Mouse (Mus musculus) midbrain, embryonic 12.5 days (tissue): Measurements from ENCODE around the gene Rnf166. TPM values are rescaled to one million over a fixed set of nuclear protein-coding genes. Genes with fewer than 3 reads are reported as not detected.

Source experiments
- ATAC-seq: fragments of 200-750 bp; cut with Nextera tagmentation; 2 replicates; pipeline ENCODE4 v1.8.0; 2017; ENCODE audit warnings: low read depth, moderate TSS enrichment, moderate library complexity; ENCODE audit not compliant: low FRiP score
- H3K27ac ChIP-seq: fragments of 300-500 bp; sonication (generic); replicated peaks from 2 replicates; pipeline ENCODE4 v1.5.1; 2016; ENCODE audit warnings: mild to moderate bottlenecking
- H3K27me3 ChIP-seq: fragments of 300-500 bp; sonication (generic); 2 replicates; pipeline ENCODE4 v1.6.1; 2016; ENCODE audit warnings: mild to moderate bottlenecking
- H3K36me3 ChIP-seq: fragments of 300-500 bp; sonication (generic); 2 replicates; pipeline ENCODE4 v1.6.1; 2016
- H3K4me1 ChIP-seq: fragments of 300-500 bp; sonication (generic); 2 replicates; pipeline ENCODE4 v1.6.1; 2016
- H3K4me2 ChIP-seq: fragments of 300-500 bp; sonication (generic); replicated peaks from 2 replicates; pipeline ENCODE4 v1.6.1; 2016; ENCODE audit warnings: mild to moderate bottlenecking, moderate library complexity
- H3K4me3 ChIP-seq: fragments of 300-500 bp; sonication (generic); 2 replicates; pipeline ENCODE4 v1.5.1; 2016; ENCODE audit warnings: mild to moderate bottlenecking
- H3K9ac ChIP-seq: fragments of 300-500 bp; sonication (generic); replicated peaks from 2 replicates; pipeline ENCODE4 v1.6.1; 2016; ENCODE audit warnings: mild to moderate bottlenecking, moderate library complexity
- H3K9me3 ChIP-seq: fragments of 300-500 bp; sonication (generic); 2 replicates; pipeline ENCODE4 v1.6.1; 2016; ENCODE audit warnings: mild to moderate bottlenecking
- WGBS: fragments of 180-500 bp; shearing (Covaris S2); methylation state at CpG from one replicate; pipeline ENCODE4 v1.1.7; 2016; 5-methylcytosine and 5-hydroxymethylcytosine counted together
- polyA plus RNA-seq: library from polyadenylated mRNA; unstranded; fragments of >200 nt; fragmentation: Nextera tagmentation; extraction: Ambion mirVana; gene quantifications from 2 replicates; pipeline ENCODE4 v1.2.1, GENCODE M21; 2016

Gene Rnf166
- polyA plus RNA-seq, 1 experiment from 2014 or later, result 37.7 TPM

GRCm38 (mm10) chr8:122464985-122465384 lies 10.9 kb downstream of the Rnf166 start:
- Histone ChIP-seq H3K27me3 (peaks cover 33% of the 10 kb centered on the region), H3K4me3 (no peak overlapping the region), H3K9ac (no peak overlapping the region), H3K4me1 (peaks cover 10% of the 10 kb centered on the region), H3K27ac (no peak overlapping the region), H3K4me2 (no peak overlapping the region), H3K36me3 (peaks cover 44% of the 10 kb centered on the region), H3K9me3 (no peaks in the 10 kb centered on the region)
- 73% methylated on average over 7 of the region's 7 CpGs for WGBS
- no peak for ATAC-seq

GRCm38 (mm10) chr8:122463651-122464640 lies 11.9 kb downstream of the Rnf166 start:
- ATAC-seq, result no peak
- Histone ChIP-seq H3K9ac (no peak overlapping the region), H3K36me3 (peaks cover 34% of the 10 kb centered on the region), H3K27ac (no peak overlapping the region), H3K4me2 (no peak overlapping the region), H3K4me1 (peaks cover 11% of the 10 kb centered on the region), H3K27me3 (peaks cover 43% of the 10 kb centered on the region), H3K9me3 (no peaks in the 10 kb centered on the region), H3K4me3 (no peak overlapping the region)
- 69% methylated on average over 12 of the region's 12 CpGs for WGBS

GRCm38 (mm10) chr8:122462510-122462909 lies 13.4 kb downstream of the Rnf166 start:
- no peaks in the 10 kb centered on the region for H3K9me3 ChIP-seq
- H3K4me1 ChIP-seq, result peaks cover 11% of the 10 kb centered on the region
- no peak overlapping the region for H3K4me2 ChIP-seq
- H3K9ac ChIP-seq, result no peak overlapping the region
- H3K36me3 ChIP-seq, result peaks cover 21% of the 10 kb centered on the region
- 72% methylated on average over 8 of the region's 8 CpGs for WGBS
- ATAC-seq, result no peak
- H3K27me3 ChIP-seq, result peaks cover 56% of the 10 kb centered on the region
- H3K4me3 ChIP-seq, result no peak overlapping the region
- no peak overlapping the region for H3K27ac ChIP-seq

GRCm38 (mm10) chr8:122461473-122462148 lies 14.3 kb downstream of the Rnf166 start:
- H3K27me3 ChIP-seq, result peaks cover 64% of the 10 kb centered on the region
- H3K27ac ChIP-seq, result no peak overlapping the region
- H3K36me3 ChIP-seq, result peaks cover 12% of the 10 kb centered on the region
- ATAC-seq, result no peak
- 59% methylated on average over 11 of the region's 11 CpGs for WGBS
- H3K9ac ChIP-seq, result no peak overlapping the region
- no peak overlapping the region for H3K4me2 ChIP-seq
- no peak overlapping the region for H3K4me3 ChIP-seq
- no peaks in the 10 kb centered on the region for H3K9me3 ChIP-seq
- peaks cover 11% of the 10 kb centered on the region for H3K4me1 ChIP-seq

GRCm38 (mm10) chr8:122460524-122461472 lies 15.1 kb downstream of the Rnf166 start, which contains the start of gene Snai3:
Gene Snai3, minus strand, starts transcription at chr8:122460733.
- Histone ChIP-seq H3K27ac (no peak within 1 kb of the TSS), H3K9ac (peak within 1 kb of the TSS; percentile 25; the same call in 1 of the 2 replicates), H3K4me2 (peak within 1 kb of the TSS; percentile 61), H3K4me3 (peak within 1 kb of the TSS; percentile 34), H3K27me3 (peaks cover 72% of the 10 kb centered on the region), H3K4me1 (peaks cover 11% of the 10 kb centered on the region), H3K9me3 (no peaks in the 10 kb centered on the region), H3K36me3 (peaks cover 4% of the 10 kb centered on the region)
- no peak for ATAC-seq
- 4% methylated on average over 54 of the region's 56 CpGs for WGBS

- Histone ChIP-seq H3K27ac (no peak overlapping the region), H3K27me3 (peaks cover 76% of the 10 kb centered on the region), H3K9me3 (no peaks in the 10 kb centered on the region), H3K4me1 (peaks cover 11% of the 10 kb centered on the region), H3K4me3 (peak overlapping the region; percentile 34), H3K4me2 (peak overlapping the region; percentile 61), H3K9ac (no peak overlapping the region), H3K36me3 (no peaks in the 10 kb centered on the region)
- 29% methylated on average over 7 of the region's 7 CpGs for WGBS
- ATAC-seq, result no peak
Measured at GRCm38 (mm10) chr8:122459990-122460389, 15.9 kb downstream of the Rnf166 start.

GRCm38 (mm10) chr8:122459218-122459900 lies 16.5 kb downstream of the Rnf166 start:
- H3K9me3 ChIP-seq, result no peaks in the 10 kb centered on the region
- no peak overlapping the region for H3K9ac ChIP-seq
- no peak overlapping the region for H3K27ac ChIP-seq
- ATAC-seq, result no peak
- peaks cover 81% of the 10 kb centered on the region for H3K27me3 ChIP-seq
- no peak overlapping the region for H3K4me2 ChIP-seq
- no peaks in the 10 kb centered on the region for H3K36me3 ChIP-seq
- H3K4me1 ChIP-seq, result peaks cover 11% of the 10 kb centered on the region
- WGBS, result 66% methylated on average over 6 of the region's 6 CpGs
- H3K4me3 ChIP-seq, result no peak overlapping the region

GRCm38 (mm10) chr8:122457171-122457570 lies 18.7 kb downstream of the Rnf166 start:
- ATAC-seq, result no peak
- H3K4me3 ChIP-seq, result no peak overlapping the region
- H3K36me3 ChIP-seq, result no peaks in the 10 kb centered on the region
- WGBS, result 79% methylated on average over 11 of the region's 11 CpGs
- H3K9me3 ChIP-seq, result no peaks in the 10 kb centered on the region
- H3K27ac ChIP-seq, result no peak overlapping the region
- H3K4me2 ChIP-seq, result no peak overlapping the region
- H3K4me1 ChIP-seq, result peaks cover 11% of the 10 kb centered on the region
- peaks cover 70% of the 10 kb centered on the region for H3K27me3 ChIP-seq
- no peak overlapping the region for H3K9ac ChIP-seq

- Histone ChIP-seq H3K4me3 (no peak overlapping the region), H3K27me3 (peaks cover 42% of the 10 kb centered on the region), H3K9ac (no peak overlapping the region), H3K4me2 (no peak overlapping the region), H3K36me3 (no peaks in the 10 kb centered on the region), H3K4me1 (no peaks in the 10 kb centered on the region), H3K9me3 (no peaks in the 10 kb centered on the region), H3K27ac (no peak overlapping the region)
- ATAC-seq, result no peak
- 86% methylated on average over 6 of the region's 6 CpGs for WGBS
Measured at GRCm38 (mm10) chr8:122454409-122454808, 21.5 kb downstream of the Rnf166 start.

GRCm38 (mm10) chr8:122452154-122452553 lies 23.7 kb downstream of the Rnf166 start:
- Histone ChIP-seq H3K27me3 (peaks cover 21% of the 10 kb centered on the region), H3K9ac (no peak overlapping the region), H3K4me2 (no peak overlapping the region), H3K9me3 (no peaks in the 10 kb centered on the region), H3K27ac (no peak overlapping the region), H3K36me3 (no peaks in the 10 kb centered on the region), H3K4me3 (no peak overlapping the region), H3K4me1 (no peaks in the 10 kb centered on the region)
- ATAC-seq, result no peak
- 86% methylated on average over 10 of the region's 10 CpGs for WGBS

GRCm38 (mm10) chr8:122451161-122451703 lies 24.6 kb downstream of the Rnf166 start:
- 84% methylated on average over 7 of the region's 7 CpGs for WGBS
- H3K4me2 ChIP-seq, result no peak overlapping the region
- H3K27ac ChIP-seq, result no peak overlapping the region
- no peak for ATAC-seq
- no peaks in the 10 kb centered on the region for H3K9me3 ChIP-seq
- no peak overlapping the region for H3K9ac ChIP-seq
- H3K27me3 ChIP-seq, result peaks cover 13% of the 10 kb centered on the region; the same call in 1 of the 2 replicates
- no peaks in the 10 kb centered on the region for H3K36me3 ChIP-seq
- H3K4me1 ChIP-seq, result no peaks in the 10 kb centered on the region
- no peak overlapping the region for H3K4me3 ChIP-seq
